Mouse (Mus musculus) midbrain, embryonic 13.5 days (tissue): Measurements from ENCODE around the gene Dffa. TPM values are rescaled to one million over a fixed set of nuclear protein-coding genes. Genes with fewer than 3 reads are reported as not detected.
"Not testable (repeated sequence)": the region's sequence is repeated elsewhere in the genome, so short reads cannot be mapped to it uniquely, and the experiment has no call there.

ENCODE experiments used
- ATAC-seq: fragments of 200-750 bp; cut with Nextera tagmentation; 2 replicates; pipeline ENCODE4 v1.8.0; 2017; ENCODE audit warnings: mild to moderate bottlenecking, moderate TSS enrichment, moderate library complexity
- H3K27ac ChIP-seq: fragments of 300-500 bp; sonication (generic); 2 replicates; pipeline ENCODE4 v1.5.1; 2015; ENCODE audit warnings: inconsistent platforms, mild to moderate bottlenecking, moderate library complexity
- H3K27me3 ChIP-seq: fragments of 300-500 bp; sonication (generic); 2 replicates; pipeline ENCODE4 v1.6.1; 2015; ENCODE audit warnings: mild to moderate bottlenecking, inconsistent platforms
- H3K36me3 ChIP-seq: fragments of 300-500 bp; sonication (generic); 2 replicates; pipeline ENCODE4 v1.6.1; 2015; ENCODE audit warnings: mild to moderate bottlenecking, inconsistent platforms
- H3K4me1 ChIP-seq: fragments of 300-500 bp; sonication (generic); replicated peaks from 2 replicates; pipeline ENCODE4 v1.6.1; 2015; ENCODE audit warnings: inconsistent platforms
- H3K4me2 ChIP-seq: fragments of 300-500 bp; sonication (generic); replicated peaks from 2 replicates; pipeline ENCODE4 v1.6.1; 2015; ENCODE audit warnings: moderate library complexity, mild to moderate bottlenecking, inconsistent platforms
- H3K4me3 ChIP-seq: fragments of 300-500 bp; sonication (generic); replicated peaks from 2 replicates; pipeline ENCODE4 v1.5.1; 2015; ENCODE audit warnings: mild to moderate bottlenecking, inconsistent platforms
- H3K9ac ChIP-seq: fragments of 300-500 bp; sonication (generic); replicated peaks from 2 replicates; pipeline ENCODE4 v1.6.1; 2015; ENCODE audit warnings: mild to moderate bottlenecking, inconsistent platforms
- H3K9me3 ChIP-seq: fragments of 300-500 bp; sonication (generic); 2 replicates; pipeline ENCODE4 v1.6.1; 2016; ENCODE audit warnings: mild to moderate bottlenecking, inconsistent platforms
- WGBS: fragments of 180-500 bp; shearing (Covaris S2); methylation state at CpG from one replicate; pipeline ENCODE4 v1.1.7; 2015; 5-methylcytosine and 5-hydroxymethylcytosine counted together
- polyA plus RNA-seq: library from polyadenylated mRNA; unstranded; fragments of >200 nt; fragmentation: Nextera tagmentation; extraction: Ambion mirVana; gene quantifications from 2 replicates; pipeline ENCODE4 v1.2.1, GENCODE M21; 2015

Dffa gene
- polyA plus RNA-seq, 1 experiment from 2014 or later, result 25.5 TPM

DNA sequence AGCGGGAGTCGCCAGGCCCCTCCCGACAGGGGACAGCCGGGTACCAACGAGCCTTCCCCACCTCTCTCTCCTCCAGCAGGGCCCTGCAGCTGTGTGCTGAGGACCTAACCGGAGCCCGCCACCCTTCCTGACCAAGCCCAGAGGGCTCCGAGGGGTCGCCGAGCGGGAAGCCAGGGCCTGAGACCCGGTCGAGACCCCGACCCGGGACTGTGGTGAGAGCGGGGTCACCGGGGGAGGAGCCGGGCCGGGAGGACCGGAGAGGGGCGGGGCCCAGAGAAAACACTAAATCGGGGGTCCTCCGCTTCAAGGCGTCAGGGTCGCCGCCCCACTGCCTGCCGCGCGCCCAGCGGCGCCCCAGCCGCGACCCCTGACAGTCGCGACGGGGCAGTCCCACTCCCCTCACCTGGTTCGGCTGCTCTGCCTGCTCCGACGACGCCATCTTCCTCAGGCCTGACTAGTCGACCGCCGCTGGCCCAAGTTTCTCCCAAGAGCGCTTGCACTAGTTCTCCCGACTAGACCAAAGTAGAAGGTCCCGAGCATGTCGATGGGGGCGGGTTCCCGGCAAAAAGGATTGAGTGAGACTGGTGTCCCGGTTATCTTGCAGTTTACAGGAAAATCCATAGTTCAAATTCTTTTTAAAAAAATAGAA is 4.5 kb upstream of the Dffa start, which contains the start of gene Pex14:
Pex14 (minus strand) TSS at position 508 of the 649 bp plus-strand sequence.
- Histone ChIP-seq H3K4me3 (peak within 1 kb of the TSS; percentile 99), H3K9ac (peak within 1 kb of the TSS; percentile 91), H3K9me3 (no peaks in the 10 kb centered on the region), H3K27me3 (no peaks in the 10 kb centered on the region), H3K4me2 (peak within 1 kb of the TSS; percentile 97), H3K36me3 (no peaks in the 10 kb centered on the region), H3K27ac (peak within 1 kb of the TSS; percentile 53; the same call in 1 of the 2 replicates), H3K4me1 (peaks cover 16% of the 10 kb centered on the region)
- WGBS, result under 1% methylated on average over 50 of the region's 50 CpGs
- peak; percentile 80 for ATAC-seq

DNA sequence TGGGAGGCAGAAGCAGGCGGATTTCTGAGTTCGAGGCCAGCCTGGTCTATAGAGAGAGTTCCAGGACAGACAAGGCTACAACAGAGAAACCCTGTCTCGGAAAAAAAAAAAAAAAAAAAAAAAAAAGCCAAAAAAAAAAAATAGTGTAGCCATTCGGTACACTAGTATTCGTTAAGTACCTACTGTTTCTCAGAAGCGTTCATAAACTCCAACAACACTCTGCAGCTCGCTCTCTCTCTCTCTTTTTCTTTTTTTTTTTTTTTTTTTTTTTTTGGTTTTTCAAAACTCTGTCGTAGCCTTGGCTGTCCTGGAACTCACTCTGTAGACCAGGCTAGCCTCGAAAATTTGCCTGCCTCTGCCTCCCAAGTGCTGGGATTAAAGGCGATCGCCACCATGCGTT is 3.5 kb upstream of the Dffa start:
- H3K27me3 ChIP-seq, H3K9ac ChIP-seq, H3K9me3 ChIP-seq, H3K4me3 ChIP-seq, H3K27ac ChIP-seq, ATAC-seq, H3K36me3 ChIP-seq, H3K4me2 ChIP-seq: not testable (repeated sequence)
- peaks cover 25% of the 10 kb centered on the region for H3K4me1 ChIP-seq
- WGBS, result 89% methylated on average over 12 of the region's 12 CpGs

DNA sequence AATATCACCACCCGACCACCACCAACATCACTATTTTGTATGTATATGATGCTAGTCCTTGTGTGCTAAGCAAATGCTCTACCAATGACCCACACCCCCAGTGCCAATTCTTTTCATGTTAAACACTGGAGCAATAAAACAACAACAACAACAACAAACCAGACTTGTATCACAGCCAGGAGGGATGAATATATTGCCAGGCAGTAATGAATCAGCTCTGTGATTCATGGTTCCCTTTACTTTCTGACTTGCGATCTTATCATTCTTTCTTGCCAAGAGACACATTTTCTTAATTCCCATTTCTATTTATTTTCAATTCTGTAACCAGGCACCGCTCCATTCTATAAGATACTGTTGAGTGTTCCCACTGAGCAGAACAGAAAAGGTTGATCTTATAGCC is 2.5 kb upstream of the Dffa start:
- Histone ChIP-seq H3K4me3 (no peak overlapping the region), H3K27me3 (no peaks in the 10 kb centered on the region), H3K4me1 (peaks cover 25% of the 10 kb centered on the region), H3K9ac (no peak overlapping the region), H3K4me2 (no peak overlapping the region), H3K27ac (no peak overlapping the region), H3K36me3 (peaks cover 6% of the 10 kb centered on the region), H3K9me3 (no peaks in the 10 kb centered on the region)
- no peak for ATAC-seq
- 95% methylated on average over 3 of the region's 3 CpGs for WGBS

DNA sequence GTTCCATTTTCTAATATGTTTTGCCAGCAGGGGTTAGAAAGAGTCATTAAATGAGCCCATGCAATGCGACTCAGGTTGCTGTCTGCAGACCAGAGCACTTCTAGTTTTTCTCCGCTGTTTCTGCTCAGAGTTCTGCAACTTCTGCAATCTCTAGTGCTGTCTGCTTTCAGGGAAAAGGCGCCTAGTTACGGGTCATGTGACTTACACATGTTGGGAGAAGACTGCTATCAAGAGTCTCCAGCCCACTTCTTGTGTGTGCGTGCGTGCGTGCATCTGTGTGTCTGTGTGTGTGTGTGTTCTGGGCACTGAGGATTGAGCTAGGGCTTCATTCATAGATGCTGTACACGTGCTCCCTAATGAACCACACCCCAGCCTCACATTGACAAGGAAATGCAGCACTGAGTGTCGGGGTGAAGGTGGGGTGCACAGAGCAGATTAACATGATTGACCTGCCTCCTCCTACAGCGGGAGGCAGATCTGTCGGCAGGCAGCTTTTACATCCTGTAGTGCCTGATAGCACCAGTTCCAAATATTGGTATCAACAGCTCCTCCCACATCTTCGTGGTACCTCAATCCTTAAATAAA is 16.1 kb downstream of the Dffa start:
- WGBS, result 80% methylated on average over 12 of the region's 12 CpGs
- not testable (repeated sequence) for H3K4me2 ChIP-seq, H3K27me3 ChIP-seq, H3K4me1 ChIP-seq, H3K4me3 ChIP-seq, H3K9ac ChIP-seq, H3K9me3 ChIP-seq, H3K27ac ChIP-seq, ATAC-seq
- H3K36me3 ChIP-seq, result peaks cover 27% of the 10 kb centered on the region

DNA sequence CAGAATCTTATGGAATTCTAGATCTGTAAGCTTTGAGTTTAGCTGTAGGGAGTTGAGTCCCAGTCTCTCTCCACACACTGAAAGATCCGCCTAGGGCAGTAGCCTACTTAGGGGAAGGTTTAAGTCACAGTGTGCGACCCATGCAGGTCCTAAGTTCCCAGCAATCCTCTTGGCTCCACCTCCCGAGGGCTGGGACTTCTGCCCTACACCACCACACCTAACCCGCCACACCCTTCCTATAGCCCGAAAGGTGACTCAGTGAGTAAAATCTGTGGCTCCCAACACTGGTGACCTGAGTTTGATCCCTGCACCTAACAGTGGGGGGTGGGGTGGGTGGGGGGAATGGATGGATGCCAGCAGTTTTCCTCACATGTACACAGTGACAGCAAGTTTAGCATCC is 19.5 kb downstream of the Dffa start:
- H3K4me2 ChIP-seq, result no peak overlapping the region
- no peak overlapping the region for H3K4me3 ChIP-seq
- H3K9ac ChIP-seq, result no peak overlapping the region
- WGBS, result 67% methylated on average over 5 of the region's 5 CpGs
- H3K4me1 ChIP-seq, result no peaks in the 10 kb centered on the region
- peaks cover 27% of the 10 kb centered on the region for H3K36me3 ChIP-seq
- H3K9me3 ChIP-seq, result no peaks in the 10 kb centered on the region
- H3K27ac ChIP-seq, result no peak overlapping the region
- H3K27me3 ChIP-seq, result no peaks in the 10 kb centered on the region
- ATAC-seq, result no peak

DNA sequence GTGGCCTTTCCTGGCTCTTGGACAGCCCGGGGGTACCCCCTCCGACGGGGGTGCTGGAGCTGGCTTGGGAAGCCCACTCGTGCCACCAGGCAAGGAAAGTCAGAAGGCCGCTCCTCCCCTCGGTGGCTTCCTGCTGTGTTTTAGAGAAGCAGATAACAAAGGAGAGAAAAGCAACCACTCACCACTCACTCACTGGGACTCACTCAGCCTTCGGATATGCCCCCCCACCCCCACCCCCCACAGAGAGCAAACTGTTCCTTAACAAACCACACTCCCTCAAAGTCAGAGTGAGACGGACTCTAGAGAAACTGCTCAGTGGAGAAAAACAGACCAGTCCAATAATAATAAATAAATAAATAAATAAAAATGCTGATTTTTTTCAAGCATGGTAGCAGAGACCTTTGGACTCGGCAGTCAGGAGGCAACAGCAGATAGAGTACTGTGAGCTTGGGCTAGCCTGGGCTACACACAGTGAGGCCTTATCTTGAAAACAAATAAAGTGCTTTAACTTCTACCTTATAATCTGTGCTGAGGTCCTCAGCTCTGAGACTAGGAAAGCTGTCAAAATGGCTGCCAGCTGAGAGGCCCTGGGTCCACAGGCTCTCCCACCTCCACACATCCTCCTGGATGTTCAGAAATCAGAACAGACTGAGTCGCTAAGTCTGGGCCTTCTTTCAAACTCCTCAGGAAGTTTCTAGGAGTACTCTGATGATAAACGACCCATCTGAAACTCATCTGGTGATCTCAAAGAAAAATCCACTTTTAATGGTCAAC is 21.6 kb downstream of the Dffa start:
- Histone ChIP-seq H3K9ac (no peak overlapping the region), H3K36me3 (peaks cover 30% of the 10 kb centered on the region), H3K27ac (no peak overlapping the region), H3K27me3 (no peaks in the 10 kb centered on the region), H3K4me1 (no peaks in the 10 kb centered on the region), H3K9me3 (no peaks in the 10 kb centered on the region), H3K4me2 (no peak overlapping the region), H3K4me3 (no peak overlapping the region)
- 39% methylated on average over 11 of the region's 11 CpGs for whole genome bisulfite sequencing
- no peak for ATAC-seq

DNA sequence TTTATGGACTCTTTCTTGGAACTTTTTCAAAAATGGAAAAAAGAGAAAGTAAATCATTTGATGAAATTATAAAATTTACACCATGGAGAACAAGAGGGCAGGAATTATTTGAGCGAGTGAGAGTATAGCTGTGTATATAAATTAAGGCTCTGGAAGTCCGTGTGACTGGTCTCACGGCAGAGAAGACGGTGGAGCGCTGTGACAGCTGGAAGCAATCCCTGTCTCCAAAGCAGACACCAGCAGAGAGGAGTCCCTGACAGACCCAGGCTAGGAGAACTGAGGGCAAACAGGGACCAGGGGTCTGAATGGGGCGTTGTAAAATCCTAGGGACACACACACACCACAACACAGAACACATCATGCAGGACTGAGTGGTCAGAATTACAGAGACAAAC is 22.2 kb downstream of the Dffa start:
- Histone ChIP-seq H3K36me3 (peaks cover 32% of the 10 kb centered on the region), H3K4me2 (no peak overlapping the region), H3K4me1 (no peaks in the 10 kb centered on the region), H3K9me3 (no peaks in the 10 kb centered on the region), H3K4me3 (no peak overlapping the region), H3K9ac (no peak overlapping the region), H3K27me3 (no peaks in the 10 kb centered on the region), H3K27ac (no peak overlapping the region)
- 78% methylated on average over 6 of the region's 6 CpGs for WGBS
- ATAC-seq, result no peak

DNA sequence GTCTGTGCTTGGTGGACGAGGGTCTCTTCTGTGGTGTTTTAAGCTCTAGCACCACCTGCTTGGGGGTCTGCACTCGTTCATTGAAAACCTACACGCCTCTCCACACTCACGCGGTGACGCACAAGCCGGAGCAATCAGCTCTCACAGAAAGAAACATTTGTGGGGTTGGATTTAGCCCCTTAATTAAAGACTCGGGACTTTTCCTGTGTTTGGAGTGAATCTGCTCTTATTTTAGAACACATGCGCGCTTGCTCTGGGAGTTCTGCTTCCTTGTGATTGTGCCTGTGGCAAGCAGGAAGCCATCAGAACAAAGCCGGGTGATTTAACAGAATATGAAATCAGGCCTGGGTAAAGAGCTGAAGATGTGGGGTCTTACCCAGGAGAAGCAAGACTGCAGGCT is 22.7 kb downstream of the Dffa start, which contains the start of gene Cort:
Cort (minus strand) TSS at position 101 of the 400 bp plus-strand sequence.
- H3K9ac ChIP-seq, result no peak within 1 kb of the TSS
- H3K4me3 ChIP-seq, result no peak within 1 kb of the TSS
- H3K4me1 ChIP-seq, result no peaks in the 10 kb centered on the region
- H3K9me3 ChIP-seq, result no peaks in the 10 kb centered on the region
- H3K36me3 ChIP-seq, result peaks cover 35% of the 10 kb centered on the region
- no peak for ATAC-seq
- no peak within 1 kb of the TSS for H3K27ac ChIP-seq
- H3K27me3 ChIP-seq, result no peaks in the 10 kb centered on the region
- no peak within 1 kb of the TSS for H3K4me2 ChIP-seq
- WGBS, result 83% methylated on average over 11 of the region's 11 CpGs

DNA sequence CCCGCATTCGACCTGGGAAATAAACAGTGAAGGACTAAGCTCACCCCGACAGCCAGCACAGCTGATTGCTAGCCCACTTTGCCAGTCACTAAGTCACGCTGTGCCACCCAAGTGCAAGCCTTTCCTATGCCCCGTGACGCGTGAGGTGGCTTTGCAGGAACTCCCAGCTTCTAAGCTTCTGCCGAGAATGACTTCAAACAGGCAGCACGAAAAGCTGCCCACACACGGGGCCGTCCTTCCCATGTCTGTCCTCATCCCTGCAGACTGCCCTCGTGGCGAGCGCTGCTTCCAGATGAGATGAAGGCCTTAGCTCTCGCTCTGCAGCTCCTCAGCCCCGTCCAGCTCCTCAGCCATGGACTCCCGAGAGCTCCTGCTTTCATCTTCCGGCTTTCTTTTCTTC is 24.5 kb downstream of the Dffa start:
- no peak for ATAC-seq
- 80% methylated on average over 18 of the region's 18 CpGs for WGBS

DNA sequence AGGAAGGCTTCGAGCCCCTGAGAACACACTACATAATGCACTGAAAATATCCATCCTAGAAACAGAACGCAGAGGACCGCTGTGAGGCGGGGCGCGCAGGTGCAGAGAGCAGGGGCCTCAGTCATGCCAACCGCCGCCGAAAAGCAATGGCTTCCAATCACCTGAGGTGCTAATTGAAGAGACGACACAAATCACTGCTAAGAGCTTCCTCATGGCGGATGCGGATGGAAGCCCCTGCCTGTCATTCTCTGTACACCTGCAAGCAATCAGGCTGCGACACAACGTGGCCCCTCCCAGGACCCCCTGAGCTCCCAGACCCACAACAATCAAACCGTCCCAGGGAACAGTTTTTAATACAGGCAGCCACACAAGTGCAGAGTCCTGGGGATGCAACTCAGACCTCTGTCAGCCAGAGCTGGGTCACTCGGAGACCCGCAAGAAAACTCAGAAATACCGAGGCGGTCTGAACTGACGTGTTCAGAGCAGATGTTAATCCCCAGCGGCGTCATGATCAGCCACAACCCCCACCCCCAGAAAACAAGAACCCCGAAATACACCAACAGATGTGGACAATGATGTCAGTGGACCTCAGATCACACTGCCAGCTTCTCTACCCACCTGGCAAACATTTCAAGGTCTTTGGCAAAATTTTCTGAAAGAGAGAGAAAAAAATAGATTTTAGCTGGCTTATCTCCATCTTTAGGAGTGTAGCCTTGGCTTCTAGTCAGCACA is 27.2 kb downstream of the Dffa start:
- H3K27me3 ChIP-seq, result no peaks in the 10 kb centered on the region
- no peaks in the 10 kb centered on the region for H3K9me3 ChIP-seq
- H3K36me3 ChIP-seq, result peaks cover 35% of the 10 kb centered on the region
- H3K4me1 ChIP-seq, result peaks cover under 1% of the 10 kb centered on the region; the same call in 1 of the 2 replicates
- H3K4me2 ChIP-seq, result no peak overlapping the region
- H3K4me3 ChIP-seq, result no peak overlapping the region
- H3K9ac ChIP-seq, result no peak overlapping the region
- 93% methylated on average over 23 of the region's 23 CpGs for WGBS
- ATAC-seq, result no peak
- no peak overlapping the region for H3K27ac ChIP-seq

More for the DNA sequence above, 24.5 kb downstream of the Dffa start:
- Histone ChIP-seq H3K4me1 (no peaks in the 10 kb centered on the region), H3K27ac (no peak overlapping the region), H3K36me3 (peaks cover 35% of the 10 kb centered on the region), H3K9me3 (no peaks in the 10 kb centered on the region), H3K27me3 (no peaks in the 10 kb centered on the region), H3K4me2 (no peak overlapping the region), H3K9ac (no peak overlapping the region), H3K4me3 (no peak overlapping the region)

DNA sequence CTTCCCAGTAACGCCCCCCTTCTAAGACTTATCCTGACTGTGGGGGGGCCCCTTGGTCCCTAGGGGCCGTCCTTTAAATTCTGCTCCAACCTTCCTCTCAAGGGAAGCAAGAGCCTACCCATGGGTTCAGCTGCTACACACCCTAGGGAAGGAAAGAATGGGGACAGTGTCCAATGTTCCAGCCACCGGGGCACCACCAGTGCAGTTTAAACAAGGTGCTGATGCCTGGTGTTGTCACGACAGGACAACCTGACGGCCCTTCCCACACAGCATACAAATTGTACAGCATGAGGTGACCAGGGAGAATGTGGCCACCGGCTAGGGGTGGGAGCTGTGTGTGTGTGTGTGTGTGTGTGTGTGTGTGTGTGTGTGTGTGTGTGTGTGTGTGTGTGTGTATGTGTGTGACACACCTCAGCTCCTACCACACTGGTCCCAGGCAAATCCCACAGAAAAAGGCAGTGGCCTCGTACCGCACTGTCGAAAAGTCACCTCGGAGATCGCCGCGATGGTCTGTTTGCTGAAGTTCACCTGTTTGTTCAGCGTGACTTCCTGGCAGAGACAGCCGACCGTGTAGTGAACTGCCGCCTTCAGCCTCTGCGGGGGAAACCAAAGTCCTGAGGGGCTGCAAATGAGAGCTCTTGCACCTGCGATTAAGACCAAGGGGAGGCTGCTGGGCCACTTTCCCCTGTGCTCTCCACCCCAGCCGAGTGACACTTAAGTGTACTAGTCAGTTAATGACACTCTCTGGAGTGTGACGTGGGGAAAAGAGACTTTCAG is 28.0 kb downstream of the Dffa start:
- H3K36me3 ChIP-seq, result peaks cover 34% of the 10 kb centered on the region
- no peak overlapping the region for H3K4me3 ChIP-seq
- no peak overlapping the region for H3K27ac ChIP-seq
- peaks cover 8% of the 10 kb centered on the region for H3K4me1 ChIP-seq
- 89% methylated on average over 21 of the region's 21 CpGs for WGBS
- no peak overlapping the region for H3K9ac ChIP-seq
- no peak for ATAC-seq
- no peak overlapping the region for H3K4me2 ChIP-seq
- H3K9me3 ChIP-seq, result no peaks in the 10 kb centered on the region
- no peaks in the 10 kb centered on the region for H3K27me3 ChIP-seq
